Mouse (Mus musculus): Measurements from ENCODE around the gene Cldn24.

- TF ChIP-seq CTCF (IDR thresholded peaks at IDR 0.05; ENCODE audit: extremely low read depth, insufficient read depth, insufficient read length, insufficient replicate concordance), result no peak
- TF ChIP-seq POLR2A (IDR thresholded peaks at IDR 0.05; ENCODE audit: low read depth, low read length), result no peak
Measured at GRCm38 (mm10) chr8:47787705-47788104, 34.2 kb upstream of the Cldn24 start.

Data from spleen, adult 2 months (tissue).